Comparison of ENCODE assay signal across 13 mouse cellular contexts in the genomic region with DNA sequence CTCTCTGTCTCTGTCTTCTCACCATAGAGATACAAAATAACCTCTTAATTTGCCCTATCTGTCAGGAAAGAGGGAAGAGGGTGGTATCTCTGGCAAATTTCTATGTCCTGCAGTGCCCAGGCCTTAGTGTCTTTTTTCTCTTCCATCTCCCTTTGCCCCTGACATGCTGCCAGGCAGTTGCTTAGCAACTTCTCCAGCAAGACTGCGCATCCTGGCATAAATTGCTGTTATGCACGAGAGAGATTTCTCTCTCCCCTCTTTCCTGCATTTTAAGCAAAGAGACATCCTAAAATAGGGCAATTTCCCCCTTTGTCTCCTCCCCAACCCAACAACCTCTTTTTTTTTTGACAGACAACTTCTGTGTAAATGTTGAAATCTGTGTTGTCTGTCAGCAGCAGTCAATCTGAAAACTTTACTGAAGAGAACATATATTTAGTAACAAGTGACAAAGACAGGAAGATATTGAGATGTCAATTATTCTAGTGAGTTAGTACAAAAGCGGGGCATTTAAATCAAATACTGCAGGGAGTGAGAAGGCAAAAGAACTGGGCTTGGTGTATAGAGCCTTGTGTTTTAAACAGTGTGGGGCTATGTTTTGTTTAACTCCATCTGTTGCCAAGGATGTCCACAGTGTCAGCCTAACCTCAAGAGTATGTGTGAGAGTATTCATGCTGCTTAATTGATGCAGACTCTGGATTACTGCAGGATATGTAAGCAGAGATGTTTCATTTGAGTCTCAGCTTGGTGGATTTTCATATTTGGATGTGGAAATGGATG.
DNase-seq lines count a peak whose midpoint lies in the region; ATAC-seq and TF ChIP-seq lines count a peak whose summit lies in the region.
"Had no signal": no experiment of that assay in that cellular context is flagged by ENCODE, and none has a peak within 500 bp of the region (broad histone marks: within the 10 kb centered on the region; RNA-seq: fewer than 3 reads in every experiment).

No protein-coding gene starts in this region.

- no peak overlapping the region for H3K4me3 ChIP-seq in hindbrain, embryonic 12.5 days
- H3K4me3 ChIP-seq in gastrocnemius, adult 2 months = no peak overlapping the region
- H3K4me3 ChIP-seq: heart, embryonic 15.5 days; lung, embryonic 15.5 days had no signal

- intact Hi-C loops in left cerebral cortex, postnatal 25 days (cut with DNase I) = no loop called here
- intact Hi-C loops in gastrocnemius, adult 2 months (cut with DNase I) = no loop called here

- H3K4me1 ChIP-seq in hindbrain, embryonic 12.5 days = no peaks in the 10 kb centered on the region
- H3K4me1 ChIP-seq: heart, embryonic 15.5 days; lung, embryonic 15.5 days had no signal

- peak; percentile 7 to 24 for DNase-seq in cerebellum, postnatal 36 days
- DNase-seq in Muller cell, postnatal 12 days (ENCODE audit: inconsistent ontology term) = peak; percentile 30
- DNase-seq in left cerebral cortex, postnatal 25 days (ENCODE audit: low spot score in 2 of 2) = peak; percentile 28 to 58
- no peak for DNase-seq in lung, postnatal 14 days
- no peak for DNase-seq in thymus, postnatal 36 days
- DNase-seq in gastrocnemius, adult 2 months = no peak
- DNase-seq: adrenal gland, postnatal 10 days had no signal

- TF ChIP-seq CTCF in gastrocnemius, adult 2 months (IDR thresholded peaks at IDR 0.05) = no peak

- no peak overlapping the region for H3K27ac ChIP-seq in hindbrain, embryonic 12.5 days
- no peak overlapping the region for H3K27ac ChIP-seq in gastrocnemius, adult 2 months
- H3K27ac ChIP-seq: heart, embryonic 15.5 days; lung, embryonic 15.5 days; stomach, postnatal 0 days had no signal

- no peak overlapping the region for H3K9ac ChIP-seq in hindbrain, embryonic 12.5 days
- H3K9ac ChIP-seq: heart, embryonic 15.5 days; lung, embryonic 15.5 days had no signal

- H3K9me3 ChIP-seq in hindbrain, embryonic 12.5 days (replicated peaks) = no peaks in the 10 kb centered on the region
- H3K9me3 ChIP-seq: heart, embryonic 15.5 days; lung, embryonic 15.5 days had no signal

- no peaks in the 10 kb centered on the region for H3K27me3 ChIP-seq in hindbrain, embryonic 12.5 days
- H3K27me3 ChIP-seq: heart, embryonic 15.5 days; lung, embryonic 15.5 days had no signal

- ATAC-seq in cerebellum, adult (ENCODE audit: insufficient number of reproducible peaks, low FRiP score, low TSS enrichment) = no peak
- 0 out of 2 replicates have a peak, but pooled peaks have one; percentile 35 for ATAC-seq in hindbrain, embryonic 12.5 days (ENCODE audit: low FRiP score)
- ATAC-seq: intestine, postnatal 0 days had no signal

- WGBS in hindbrain, embryonic 12.5 days = 45% methylated on average over 3 of the region's 3 CpGs

- no peak overlapping the region for H3K4me2 ChIP-seq in hindbrain, embryonic 12.5 days (replicated peaks)
- H3K4me2 ChIP-seq: heart, embryonic 15.5 days; lung, embryonic 15.5 days had no signal

- H3K36me3 ChIP-seq in hindbrain, embryonic 12.5 days = no peaks in the 10 kb centered on the region
- H3K36me3 ChIP-seq: heart, embryonic 15.5 days; lung, embryonic 15.5 days had no signal

Comparison
In these comparisons a context has a peak if more than half of its experiments do, and no peak if none do; other contexts are left out.
1. DNase-seq: peak in cerebellum, postnatal 36 days (2 of 2), Muller cell, postnatal 12 days (single experiment) and left cerebral cortex, postnatal 25 days (2 of 2); none in lung, postnatal 14 days (single experiment), thymus, postnatal 36 days (0 of 2) and gastrocnemius, adult 2 months (single experiment).